Mouse (Mus musculus) intestine, embryonic 14.5 days (tissue): ENCODE data around the gene Ccdc115. TPM values are rescaled to one million over a fixed set of nuclear protein-coding genes. Genes with fewer than 3 reads are reported as not detected.

Source experiments
- ATAC-seq: fragments of 200-750 bp; cut with Nextera tagmentation; replicated peaks from 2 replicates; pipeline ENCODE4 v1.8.0; 2017; ENCODE audit warnings: low read depth, moderate number of reproducible peaks, moderate TSS enrichment, moderate library complexity; ENCODE audit not compliant: low FRiP score, low TSS enrichment
- DNase-seq: peaks from one replicate; pipeline ENCODE4 v3.0.0-alpha.2; 2018; ENCODE audit warnings: low spot score
- H3K27ac ChIP-seq: fragments of 300-500 bp; sonication (generic); 2 replicates; pipeline ENCODE4 v1.5.1; 2014; ENCODE audit warnings: low read depth, mild to moderate bottlenecking, control low read depth
- H3K27me3 ChIP-seq: fragments of 300-500 bp; sonication (generic); replicated peaks from 2 replicates; pipeline ENCODE4 v1.6.1; 2014; ENCODE audit warnings: low read length, control low read depth; ENCODE audit not compliant: control insufficient read depth, insufficient read depth
- H3K36me3 ChIP-seq: fragments of 300-500 bp; sonication (generic); 2 replicates; pipeline ENCODE4 v1.6.1; 2014; ENCODE audit warnings: low read length, control low read depth; ENCODE audit not compliant: control insufficient read depth, insufficient read depth
- H3K4me1 ChIP-seq: fragments of 300-500 bp; sonication (generic); replicated peaks from 2 replicates; pipeline ENCODE4 v1.6.1; 2014; ENCODE audit warnings: low read length, control low read depth, mixed read lengths; ENCODE audit not compliant: control insufficient read depth, insufficient read depth
- H3K4me2 ChIP-seq: fragments of 300-500 bp; sonication (generic); 2 replicates; pipeline ENCODE4 v1.6.1; 2014; ENCODE audit warnings: low read length
- H3K4me3 ChIP-seq: fragments of 300-500 bp; sonication (generic); 2 replicates; pipeline ENCODE4 v1.5.1; 2014; ENCODE audit warnings: low read depth, low read length, control low read depth, mixed read lengths
- H3K9ac ChIP-seq: fragments of 300-500 bp; sonication (generic); 2 replicates; pipeline ENCODE4 v1.6.1; 2014; ENCODE audit warnings: mild to moderate bottlenecking, low read length
- H3K9me3 ChIP-seq: fragments of 300-500 bp; sonication (generic); 2 replicates; pipeline ENCODE4 v1.6.1; 2016; ENCODE audit warnings: low read length, control low read depth; ENCODE audit not compliant: control insufficient read depth
- WGBS: fragments of 180-500 bp; shearing (Covaris S2); extraction: QIAGEN DNeasy Blood & Tissue Kit; methylation state at CpG from one replicate; pipeline ENCODE4 v1.1.7; 2014; 5-methylcytosine and 5-hydroxymethylcytosine counted together
- polyA plus RNA-seq: library from polyadenylated mRNA; unstranded; fragments of >200 nt; fragmentation: Nextera tagmentation; extraction: Ambion mirVana; gene quantifications from 2 replicates; pipeline ENCODE4 v1.2.1, GENCODE M21; 2014

Ccdc115 gene
- polyA plus RNA-seq, 1 experiment from 2014 or later, result 60.0 TPM

- 1% methylated on average over 30 of the region's 30 CpGs for WGBS
- Histone ChIP-seq H3K27me3 (no peaks in the 10 kb centered on the region), H3K4me2 (peak overlapping the region; percentile 48), H3K4me1 (peaks cover 10% of the 10 kb centered on the region), H3K9ac (peak overlapping the region; percentile 48), H3K36me3 (0 out of 2 replicates have a peak, but pooled peaks cover 3% of the 10 kb centered on the region), H3K27ac (peak overlapping the region; percentile 48; the same call in 1 of the 2 replicates), H3K4me3 (peak overlapping the region; percentile 43), H3K9me3 (peaks cover 19% of the 10 kb centered on the region)
- ATAC-seq, result peak; percentile 25; the same call in 1 of the 2 replicates
- peak; percentile 100 for DNase-seq
These were observed 4.8 kb downstream of the Ccdc115 start for GRCm38 (mm10) chr1:34434660-34435160.

- peak; percentile 72 for DNase-seq
- Histone ChIP-seq H3K9ac (peak overlapping the region; percentile 22), H3K27ac (peak overlapping the region; percentile 44; the same call in 1 of the 2 replicates), H3K4me2 (peak overlapping the region; percentile 48), H3K9me3 (peaks cover 22% of the 10 kb centered on the region), H3K4me3 (peak overlapping the region; percentile 43), H3K27me3 (no peaks in the 10 kb centered on the region), H3K36me3 (0 out of 2 replicates have a peak, but pooled peaks cover 3% of the 10 kb centered on the region), H3K4me1 (peaks cover 10% of the 10 kb centered on the region)
- 11% methylated on average over 19 of the region's 19 CpGs for WGBS
- no peak for ATAC-seq
These were observed 5.5 kb downstream of the Ccdc115 start for GRCm38 (mm10) chr1:34433891-34434521.

GRCm38 (mm10) chr1:34432776-34433481 is 6.5 kb downstream of the Ccdc115 start:
- peaks cover 24% of the 10 kb centered on the region for H3K9me3 ChIP-seq
- H3K36me3 ChIP-seq, result 0 out of 2 replicates have a peak, but pooled peaks cover 3% of the 10 kb centered on the region
- H3K27ac ChIP-seq, result peak overlapping the region; percentile 44; the same call in 1 of the 2 replicates
- no peaks in the 10 kb centered on the region for H3K27me3 ChIP-seq
- 0 out of 2 replicates have a peak, but pooled peaks have one; percentile 29 for ATAC-seq
- peak overlapping the region; percentile 48 for H3K4me2 ChIP-seq
- H3K9ac ChIP-seq, result peak overlapping the region; percentile 36
- H3K4me3 ChIP-seq, result peak overlapping the region; percentile 27
- H3K4me1 ChIP-seq, result peaks cover 3% of the 10 kb centered on the region
- DNase-seq, result peak; percentile 83
- 14% methylated on average over 35 of the region's 35 CpGs for WGBS

- DNase-seq, result peak; percentile 58
- Histone ChIP-seq H3K9me3 (peaks cover 24% of the 10 kb centered on the region), H3K27ac (no peak overlapping the region; the same call in 1 of the 2 replicates), H3K4me3 (peak overlapping the region; percentile 27), H3K36me3 (0 out of 2 replicates have a peak, but pooled peaks cover 3% of the 10 kb centered on the region), H3K27me3 (no peaks in the 10 kb centered on the region), H3K4me2 (peak overlapping the region; percentile 48), H3K9ac (no peak overlapping the region; the same call in 1 of the 2 replicates), H3K4me1 (peaks cover 3% of the 10 kb centered on the region)
- no peak for ATAC-seq
- WGBS, result 55% methylated on average over 13 of the region's 13 CpGs
These were observed 7.1 kb downstream of the Ccdc115 start for GRCm38 (mm10) chr1:34432411-34432775.

- Histone ChIP-seq H3K36me3 (no peaks in the 10 kb centered on the region), H3K9ac (no peak overlapping the region), H3K27me3 (no peaks in the 10 kb centered on the region), H3K27ac (no peak overlapping the region), H3K4me2 (no peak overlapping the region), H3K4me1 (peaks cover 3% of the 10 kb centered on the region), H3K9me3 (peaks cover 24% of the 10 kb centered on the region), H3K4me3 (no peak overlapping the region)
- no peak for ATAC-seq
- 98% methylated on average over 9 of the region's 9 CpGs for WGBS
- DNase-seq, result no peak
These were observed 8.0 kb downstream of the Ccdc115 start for GRCm38 (mm10) chr1:34431431-34431830.

- Histone ChIP-seq H3K9me3 (peaks cover 24% of the 10 kb centered on the region), H3K4me1 (peaks cover 3% of the 10 kb centered on the region), H3K27ac (no peak overlapping the region), H3K27me3 (no peaks in the 10 kb centered on the region), H3K9ac (no peak overlapping the region), H3K4me3 (no peak overlapping the region), H3K4me2 (no peak overlapping the region), H3K36me3 (no peaks in the 10 kb centered on the region)
- DNase-seq, result no peak
- ATAC-seq, result no peak
- 97% methylated on average over 3 of the region's 3 CpGs for WGBS
These were observed 8.5 kb downstream of the Ccdc115 start for GRCm38 (mm10) chr1:34430981-34431380.

- Histone ChIP-seq H3K9ac (no peak overlapping the region), H3K4me1 (peaks cover 3% of the 10 kb centered on the region), H3K36me3 (no peaks in the 10 kb centered on the region), H3K4me3 (no peak overlapping the region), H3K27me3 (no peaks in the 10 kb centered on the region), H3K27ac (no peak overlapping the region), H3K4me2 (no peak overlapping the region), H3K9me3 (peaks cover 24% of the 10 kb centered on the region)
- DNase-seq (peak; percentile 31), ATAC-seq (no peak)
- 93% methylated on average over 4 of the region's 4 CpGs for WGBS
These were observed 10.2 kb downstream of the Ccdc115 start for GRCm38 (mm10) chr1:34429281-34429680.

- H3K4me3 ChIP-seq, result no peak overlapping the region
- peaks cover 24% of the 10 kb centered on the region for H3K9me3 ChIP-seq
- no peak overlapping the region for H3K9ac ChIP-seq
- H3K4me2 ChIP-seq, result no peak overlapping the region
- ATAC-seq, result no peak
- H3K36me3 ChIP-seq, result no peaks in the 10 kb centered on the region
- peak; percentile 21 for DNase-seq
- H3K27ac ChIP-seq, result no peak overlapping the region
- 98% methylated on average over 2 of the region's 2 CpGs for WGBS
- no peaks in the 10 kb centered on the region for H3K27me3 ChIP-seq
- no peaks in the 10 kb centered on the region for H3K4me1 ChIP-seq
These were observed 11.0 kb downstream of the Ccdc115 start for GRCm38 (mm10) chr1:34428466-34428865.
